Mouse (Mus musculus) erythroblast, embryonic 14.5 days (primary cell): ENCODE measurements around the gene Hdgf.

Experiments used
- GATA1 ChIP-seq: IDR thresholded peaks from 2 replicates; pipeline ENCODE4 v1.6.1; 2012; ENCODE audit warnings: low read length, inconsistent platforms, mixed read lengths
- TAL1 ChIP-seq: IDR thresholded peaks from 3 replicates; pipeline ENCODE4 v1.6.1; 2012; ENCODE audit warnings: low read length, inconsistent platforms, mixed read lengths

DNA sequence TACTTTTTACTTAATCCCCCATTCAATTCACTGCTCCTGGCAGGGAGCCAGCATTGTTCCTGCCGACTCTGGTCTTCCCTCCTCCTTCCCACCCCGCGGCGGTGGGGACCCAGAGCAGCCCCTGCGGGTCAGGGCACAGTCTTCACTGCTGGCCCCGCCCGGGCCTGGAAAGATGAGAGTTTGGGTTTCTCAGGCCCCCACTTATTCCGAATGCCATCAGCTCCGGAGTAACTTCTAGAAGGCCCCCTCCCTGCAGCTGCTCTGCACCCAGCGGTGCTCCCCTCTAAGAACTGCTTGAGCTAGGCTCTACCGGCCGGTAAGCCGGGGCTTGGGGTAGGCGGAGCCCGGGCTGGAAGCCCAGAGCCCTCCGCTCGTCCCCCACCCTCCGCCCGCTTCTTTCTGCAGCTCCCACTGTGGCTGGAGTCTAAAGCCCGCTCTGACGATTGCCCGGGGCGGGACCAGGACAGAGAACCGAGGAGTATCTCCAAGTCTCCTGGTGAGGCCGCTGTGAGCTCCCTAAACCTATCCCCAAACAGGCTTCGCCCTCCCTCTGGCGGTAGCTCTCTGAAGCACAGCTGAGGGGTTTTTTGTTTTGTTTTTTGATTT is 54.6 kb downstream of the Hdgf start:
- no peak for TF ChIP-seq GATA1
- TF ChIP-seq TAL1: no peak
